Mouse (Mus musculus) liver, adult 2 months (tissue): ENCODE data around the gene Mettl2. TPM values are rescaled to one million over a fixed set of nuclear protein-coding genes. Genes with fewer than 3 reads are reported as not detected.
A peak's percentile ranks its signal among the peaks of the same experiment; 100 is the strongest.

Experiments
- DNase-seq: peaks from one replicate; pipeline ENCODE4 v3.0.0-alpha.2; 2011; ENCODE audit warnings: low read depth, low spot score; ENCODE audit errors: extremely low read depth
- H3K27ac ChIP-seq: fragments of 200-500 bp; replicated peaks from 2 replicates; pipeline ENCODE4 v1.5.1; 2012; ENCODE audit warnings: low read depth, mild to moderate bottlenecking, control low read depth, inconsistent platforms, low read length; ENCODE audit not compliant: insufficient read depth
- H3K27me3 ChIP-seq: fragments of 200-500 bp; 2 replicates; pipeline ENCODE4 v1.6.1; 2012; ENCODE audit warnings: mild to moderate bottlenecking, moderate library complexity, low read length, inconsistent platforms; ENCODE audit not compliant: control insufficient read depth, insufficient read depth
- H3K36me3 ChIP-seq: fragments of 200-500 bp; 2 replicates; pipeline ENCODE4 v1.6.1; 2012; ENCODE audit warnings: low read length, inconsistent platforms; ENCODE audit not compliant: control insufficient read depth, insufficient read depth
- H3K4me1 ChIP-seq: fragments of 200-500 bp; 2 replicates; pipeline ENCODE4 v1.6.1; 2011; ENCODE audit warnings: low read length; ENCODE audit not compliant: control insufficient read depth, insufficient read depth
- H3K4me3 ChIP-seq: fragments of 200-500 bp; 2 replicates; pipeline ENCODE4 v1.5.1; 2011; ENCODE audit warnings: low read depth, mild to moderate bottlenecking, control low read depth, low read length, moderate library complexity; ENCODE audit not compliant: insufficient read depth
- H3K79me2 ChIP-seq: fragments of 200-500 bp; 2 replicates; pipeline ENCODE4 v1.6.1; 2012; ENCODE audit warnings: inconsistent platforms, mild to moderate bottlenecking, low read length, moderate library complexity; ENCODE audit not compliant: control insufficient read depth, insufficient read depth
- H3K9ac ChIP-seq: fragments of 200-500 bp; 2 replicates; pipeline ENCODE4 v1.6.1; 2012; ENCODE audit warnings: low read depth, mild to moderate bottlenecking, control low read depth, inconsistent platforms, low read length
- CTCF ChIP-seq: fragments of 200-500 bp; IDR thresholded peaks from 2 replicates; pipeline ENCODE4 v1.5.1; 2011; ENCODE audit warnings: low read depth, low read length, control low read depth
- POLR2A ChIP-seq: fragments of 200-500 bp; IDR thresholded peaks from 2 replicates; pipeline ENCODE4 v1.6.1; 2011; ENCODE audit warnings: low read length, control low read depth; ENCODE audit not compliant: insufficient read depth; ENCODE audit errors: extremely low read depth
- WGBS: fragments of 180-500 bp; shearing (Covaris S2); methylation state at CpG from one replicate; pipeline ENCODE4 v1.1.7; 2018; 5-methylcytosine and 5-hydroxymethylcytosine counted together
- polyA plus RNA-seq: library from polyadenylated mRNA; depleted of rRNA; stranded (reverse); fragments of >200 nt; gene quantifications from 2 replicates; pipeline ENCODE4 v1.2.3, GENCODE M21; 2012; rRNA removed
- total RNA-seq: library from RNA; depleted of rRNA; stranded (reverse); fragments of >200 nt; gene quantifications from 2 replicates; pipeline ENCODE4 v1.2.3, GENCODE M21; 2014; rRNA removed

Mettl2 gene
- total and polyA plus RNA-seq, 2 experiments: 7.9 to 11.5 TPM

- Histone ChIP-seq H3K36me3 (peaks cover 11% of the 10 kb centered on the region), H3K27me3 (no peaks in the 10 kb centered on the region), H3K79me2 (peaks cover 23% of the 10 kb centered on the region), H3K27ac (peak overlapping the region; percentile 94), H3K9ac (peak overlapping the region; percentile 100), H3K4me3 (peak overlapping the region; percentile 97), H3K4me1 (peaks cover 29% of the 10 kb centered on the region)
- peak; percentile 76 for DNase-seq
- peak; percentile 65; the same call in 1 of the 2 replicates for TF ChIP-seq POLR2A
- TF ChIP-seq CTCF: no peak
- 1% methylated on average over 59 of the region's 60 CpGs for WGBS
Measured at GRCm38 (mm10) chr11:105181126-105181637, 55.0 kb downstream of the Mettl2 start.

- WGBS: 3% methylated on average over 74 of the region's 89 CpGs
- Histone ChIP-seq H3K36me3 (peaks cover 11% of the 10 kb centered on the region), H3K79me2 (peaks cover 23% of the 10 kb centered on the region), H3K27ac (peak overlapping the region; percentile 90), H3K4me3 (peak overlapping the region; percentile 97), H3K9ac (peak overlapping the region; percentile 100), H3K27me3 (no peaks in the 10 kb centered on the region), H3K4me1 (peaks cover 29% of the 10 kb centered on the region)
- TF ChIP-seq POLR2A (no peak), CTCF (no peak)
- no peak for DNase-seq
Measured at GRCm38 (mm10) chr11:105181689-105182460, 55.6 kb downstream of the Mettl2 start.

GRCm38 (mm10) chr11:105182461-105182855, 56.2 kb downstream of the Mettl2 start:
- peaks cover 29% of the 10 kb centered on the region for H3K4me1 ChIP-seq
- H3K36me3 ChIP-seq: peaks cover 11% of the 10 kb centered on the region
- H3K27me3 ChIP-seq: no peaks in the 10 kb centered on the region
- under 1% methylated on average over 4 of the region's 4 CpGs for WGBS
- peak overlapping the region; percentile 97 for H3K4me3 ChIP-seq
- peak overlapping the region; percentile 100 for H3K9ac ChIP-seq
- no peak for TF ChIP-seq CTCF
- no peak for TF ChIP-seq POLR2A
- peak overlapping the region; percentile 90 for H3K27ac ChIP-seq
- peaks cover 23% of the 10 kb centered on the region for H3K79me2 ChIP-seq
- peak; percentile 68 for DNase-seq

- Histone ChIP-seq H3K4me3 (no peak overlapping the region), H3K4me1 (peaks cover 16% of the 10 kb centered on the region), H3K27me3 (no peaks in the 10 kb centered on the region), H3K36me3 (peaks cover 12% of the 10 kb centered on the region), H3K27ac (no peak overlapping the region), H3K9ac (no peak overlapping the region), H3K79me2 (peaks cover 32% of the 10 kb centered on the region)
- whole genome bisulfite sequencing: 92% methylated on average over 3 of the region's 3 CpGs
- no peak for DNase-seq
- peak; percentile 43 for TF ChIP-seq CTCF
- TF ChIP-seq POLR2A: no peak
Measured at GRCm38 (mm10) chr11:105184678-105185077, 58.5 kb downstream of the Mettl2 start.

Other genes with a start within 250 kb of the Mettl2 start
- 0.13 TPM in 1 of 2 replicates, not detected in the other for gene Efcab3, start 62.8 kb upstream of the Mettl2 start, total RNA-seq
- gene Efcab3, start 62.8 kb upstream of the Mettl2 start, polyA plus RNA-seq: not detected in 2 replicates
- gene Gm10842, start 20.5 kb downstream of the Mettl2 start, total RNA-seq: not detected in 2 replicates
- not detected in 2 replicates for gene Gm10842, start 20.5 kb downstream of the Mettl2 start, polyA plus RNA-seq
- gene Tlk2, start 52.4 kb downstream of the Mettl2 start, total RNA-seq: 21.3 and 23.4 TPM in 2 replicates
- 5.6 and 7.5 TPM in 2 replicates for gene Tlk2, start 52.4 kb downstream of the Mettl2 start, polyA plus RNA-seq
- 0.55 and 0.81 TPM in 2 replicates for gene Mrc2, start 166.2 kb downstream of the Mettl2 start, total RNA-seq
- 0.91 and 1.1 TPM in 2 replicates for gene Mrc2, start 166.2 kb downstream of the Mettl2 start, polyA plus RNA-seq